Mouse (Mus musculus) CH12.LX (cell line): ENCODE data around the gene Depp1. TPM values are rescaled to one million over a fixed set of nuclear protein-coding genes. Genes with fewer than 3 reads are reported as not detected.

ENCODE experiments used
- DNase-seq: peaks from one replicate; pipeline ENCODE4 v3.0.0-alpha.2; 2013; ENCODE audit errors: extremely low read depth
- H3K27ac ChIP-seq: 2 replicates; pipeline ENCODE4 v1.5.1; 2012; ENCODE audit warnings: low read depth, mild to moderate bottlenecking, control low read depth, moderate library complexity; ENCODE audit not compliant: insufficient read depth
- H3K27me3 ChIP-seq: replicated peaks from 2 replicates; pipeline ENCODE3; 2012; ENCODE audit warnings: inconsistent platforms
- H3K36me3 ChIP-seq, 2 experiments: replicated peaks in 1 of 2; 2 replicates each; pipeline versions ENCODE3 to v1.6.1; 2012; ENCODE audit warnings: inconsistent platforms in 1 of 2, low read length in 1 of 2, mild to moderate bottlenecking in 1 of 2, mixed read lengths in 1 of 2, moderate library complexity in 1 of 2; ENCODE audit not compliant: control insufficient read depth in 1 of 2, insufficient read depth in 1 of 2
- H3K4me1 ChIP-seq, 2 experiments: 2 replicates each; pipeline ENCODE4 v1.6.1; 2012; ENCODE audit warnings: inconsistent platforms in 1 of 2, moderate library complexity in 1 of 2; ENCODE audit not compliant: insufficient read depth in 2 of 2, control insufficient read depth in 1 of 2
- H3K4me2 ChIP-seq: 2 replicates; pipeline ENCODE4 v1.6.1; 2012; ENCODE audit warnings: low read depth, mild to moderate bottlenecking, control low read depth; ENCODE audit not compliant: poor library complexity, insufficient read depth, severe bottlenecking
- H3K4me3 ChIP-seq, 3 experiments: fragments of 150-350 bp in 1 of 3; sonication (generic) in 1 of 3; replicated peaks in 1 of 3; 2 replicates each; pipeline versions ENCODE3 to v1.5.1; 2011 to 2012; ENCODE audit warnings: low read depth in 2 of 3, low read length in 2 of 3, mild to moderate bottlenecking in 2 of 3, moderate library complexity in 2 of 3, control low read depth in 1 of 3, improper control_type of control experiment in 1 of 3, inconsistent platforms in 1 of 3, mixed read lengths in 1 of 3; ENCODE audit not compliant: poor library complexity in 1 of 3
- H3K79me2 ChIP-seq: replicated peaks from 2 replicates; pipeline ENCODE4 v1.6.1; 2012; ENCODE audit warnings: mild to moderate bottlenecking, moderate library complexity; ENCODE audit not compliant: control insufficient read depth, poor library complexity, insufficient read depth, severe bottlenecking; ENCODE audit errors: extremely low read depth
- H3K9ac ChIP-seq: 2 replicates; pipeline ENCODE4 v1.6.1; 2012; ENCODE audit warnings: low read depth, mild to moderate bottlenecking, control low read depth, moderate library complexity; ENCODE audit not compliant: insufficient read depth
- H3K9me3 ChIP-seq: replicated peaks from 2 replicates; pipeline ENCODE3; 2012; ENCODE audit warnings: low read length, inconsistent platforms, mixed read lengths
- BHLHE40 ChIP-seq: IDR thresholded peaks from 2 replicates; pipeline ENCODE4 v1.6.1; 2011; ENCODE audit warnings: mild to moderate bottlenecking, low read depth, low read length, improper control_type of control experiment
- CHD1 ChIP-seq: IDR thresholded peaks from 2 replicates; pipeline ENCODE4 v1.6.1; 2012; ENCODE audit warnings: low read depth, low read length, improper control_type of control experiment, inconsistent platforms
- CHD2 ChIP-seq: IDR thresholded peaks from 2 replicates; pipeline ENCODE4 v1.6.1; 2011; ENCODE audit warnings: low read length, improper control_type of control experiment
- CTCF ChIP-seq, 2 experiments: IDR thresholded peaks in 1 of 2; conservative IDR thresholded peaks in 1 of 2; 2 replicates each; pipeline ENCODE4 v1.5.1; 2011 to 2012; ENCODE audit warnings: low read depth in 2 of 2, low read length in 2 of 2, improper control_type of control experiment in 1 of 2, inconsistent platforms in 1 of 2, mild to moderate bottlenecking in 1 of 2, moderate library complexity in 1 of 2
- E2F4 ChIP-seq: IDR thresholded peaks from 2 replicates; pipeline ENCODE4 v1.6.1; 2011; ENCODE audit warnings: low read depth, low read length, improper control_type of control experiment; ENCODE audit not compliant: insufficient replicate concordance
- EP300 ChIP-seq: IDR thresholded peaks from 2 replicates; pipeline ENCODE4 v1.6.1; 2011; ENCODE audit warnings: low read length, improper control_type of control experiment
- ETS1 ChIP-seq: conservative IDR thresholded peaks from 2 replicates; pipeline ENCODE4 v1.6.1; 2012; ENCODE audit warnings: low read depth, mild to moderate bottlenecking, inconsistent platforms, low read length, improper control_type of control experiment, moderate library complexity
- HCFC1 ChIP-seq: IDR thresholded peaks from 2 replicates; pipeline ENCODE4 v1.6.1; 2012; ENCODE audit warnings: low read depth, mild to moderate bottlenecking, inconsistent platforms, low read length, improper control_type of control experiment
- IRF4 ChIP-seq: IDR thresholded peaks from 2 replicates; pipeline ENCODE4 v1.6.1; 2014; ENCODE audit warnings: low read depth, mild to moderate bottlenecking, inconsistent platforms, low read length, improper control_type of control experiment
- JUN ChIP-seq: IDR thresholded peaks from 2 replicates; pipeline ENCODE4 v1.6.1; 2011; ENCODE audit warnings: low read depth, mild to moderate bottlenecking, low read length, improper control_type of control experiment, moderate library complexity; ENCODE audit not compliant: insufficient read depth
- JUND ChIP-seq: conservative IDR thresholded peaks from 2 replicates; pipeline ENCODE4 v1.6.1; 2011; ENCODE audit warnings: low read depth, low read length, improper control_type of control experiment
- KAT2A ChIP-seq: IDR thresholded peaks from 2 replicates; pipeline ENCODE4 v1.6.1; 2012; ENCODE audit warnings: low read length, improper control_type of control experiment, inconsistent platforms; ENCODE audit not compliant: insufficient replicate concordance
- MAFK ChIP-seq: IDR thresholded peaks from 2 replicates; pipeline ENCODE4 v1.6.1; 2011; ENCODE audit warnings: low read length, improper control_type of control experiment; ENCODE audit not compliant: insufficient replicate concordance
- MAX ChIP-seq: IDR thresholded peaks from 2 replicates; pipeline ENCODE4 v1.6.1; 2011; ENCODE audit warnings: low read length, improper control_type of control experiment
- MAZ ChIP-seq: IDR thresholded peaks from 2 replicates; pipeline ENCODE4 v1.6.1; 2012; ENCODE audit warnings: low read depth, mild to moderate bottlenecking, inconsistent platforms, low read length, improper control_type of control experiment, moderate library complexity
- MEF2A ChIP-seq: IDR thresholded peaks from 2 replicates; pipeline ENCODE4 v1.6.1; 2014; ENCODE audit warnings: low read depth, mild to moderate bottlenecking, inconsistent platforms, low read length, improper control_type of control experiment, borderline replicate concordance
- MXI1 ChIP-seq: IDR thresholded peaks from 2 replicates; pipeline ENCODE4 v1.6.1; 2011; ENCODE audit warnings: mild to moderate bottlenecking, low read depth, low read length, improper control_type of control experiment
- MYC ChIP-seq: IDR thresholded peaks from 2 replicates; pipeline ENCODE4 v1.6.1; 2011; ENCODE audit warnings: low read depth, mild to moderate bottlenecking, improper control_type of control experiment, low read length
- NELFE ChIP-seq: IDR thresholded peaks from 2 replicates; pipeline ENCODE4 v1.6.1; 2011; ENCODE audit warnings: low read depth, low read length, improper control_type of control experiment
- POLR2A ChIP-seq: IDR thresholded peaks from 2 replicates; pipeline ENCODE4 v1.6.1; 2011; ENCODE audit warnings: low read depth, mild to moderate bottlenecking, improper control_type of control experiment, low read length
- POLR2AphosphoS2 ChIP-seq: IDR thresholded peaks from 2 replicates; pipeline ENCODE4 v1.6.1; 2011; ENCODE audit warnings: low read depth, low read length, improper control_type of control experiment
- RAD21 ChIP-seq: IDR thresholded peaks from 2 replicates; pipeline ENCODE4 v1.6.1; 2011; ENCODE audit warnings: low read depth, mild to moderate bottlenecking, low read length, improper control_type of control experiment, moderate library complexity
- SMC3 ChIP-seq: IDR thresholded peaks from 2 replicates; pipeline ENCODE4 v1.6.1; 2011; ENCODE audit warnings: low read depth, low read length, improper control_type of control experiment
- TBP ChIP-seq: conservative IDR thresholded peaks from 2 replicates; pipeline ENCODE4 v1.6.1; 2011; ENCODE audit warnings: low read depth, low read length, improper control_type of control experiment
- UBTF ChIP-seq: IDR thresholded peaks from 2 replicates; pipeline ENCODE4 v1.6.1; 2012; ENCODE audit warnings: low read depth, mild to moderate bottlenecking, inconsistent platforms, low read length, improper control_type of control experiment, moderate library complexity
- USF2 ChIP-seq: conservative IDR thresholded peaks from 2 replicates; pipeline ENCODE4 v1.6.1; 2011; ENCODE audit warnings: low read depth, low read length, improper control_type of control experiment
- ZC3H11A ChIP-seq: IDR thresholded peaks from 2 replicates; pipeline ENCODE4 v1.6.1; 2012; ENCODE audit warnings: low read depth, mild to moderate bottlenecking, inconsistent platforms, low read length, improper control_type of control experiment
- ZKSCAN1 ChIP-seq: IDR thresholded peaks from 2 replicates; pipeline ENCODE4 v1.6.1; 2012; ENCODE audit warnings: low read depth, inconsistent platforms, low read length, improper control_type of control experiment, borderline replicate concordance
- ZMIZ1 ChIP-seq: IDR thresholded peaks from 2 replicates; pipeline ENCODE4 v1.6.1; 2012; ENCODE audit warnings: low read depth, mild to moderate bottlenecking, inconsistent platforms, low read length, improper control_type of control experiment
- dilution Hi-C: fragments of 300-500 bp; cut with MboI; formaldehyde crosslinking; loops from 2 replicates; pipeline ENCODE4 v1.14.3; 2020; ENCODE audit warnings: low sequenced_read_pairs; ENCODE audit not compliant: extremely low pct_unique_long_range_greater_than_20kb, extremely low pct_ligation_motif_present
- in situ Hi-C: fragments of 300-500 bp; cut with MboI; formaldehyde crosslinking; loops from 3 replicates; pipeline ENCODE4 v1.14.3; 2019; ENCODE audit warnings: low sequenced_read_pairs, low pct_ligation_motif_present, low pct_unique_long_range_greater_than_20kb, mixed read lengths
- polyA plus RNA-seq: library from polyadenylated mRNA; unstranded; fragments of >175 nt; gene quantifications from 2 replicates; pipeline ENCODE4 v1.2.1, GENCODE M21; 2012; ENCODE audit warnings: low read depth; ENCODE audit not compliant: insufficient read length
- total RNA-seq, 2 experiments: library from RNA; depleted of rRNA; stranded (reverse); fragments of 300-350 nt in 1 of 2; fragments of >200 nt in 1 of 2; gene quantifications; 2 replicates each; pipeline ENCODE4 v1.2.3; 2012 to 2014

Depp1 gene
- total and polyA plus RNA-seq, 3 experiments: 0.13 to 0.47 TPM; not detected in 1

- in situ Hi-C loops: no loop called here
- TF ChIP-seq MXI1 (no peak), POLR2AphosphoS2 (no peak), KAT2A (no peak), EP300 (0 out of 2 replicates have a peak, but pooled peaks have one; percentile 3), TBP (0 out of 2 replicates have a peak, but pooled peaks have one; percentile 36), ZKSCAN1 (no peak)
- H3K4me3 ChIP-seq: peak overlapping the region; percentile 82 to 94 (median 85)
- peaks cover 27 to 66% of the 10 kb centered on the region in 2 experiments for H3K4me1 ChIP-seq
- H3K9me3 ChIP-seq: no peaks in the 10 kb centered on the region
- H3K4me2 ChIP-seq: peak overlapping the region; percentile 89
- H3K9ac ChIP-seq: peak overlapping the region; percentile 83
- peak overlapping the region; percentile 94 for H3K27ac ChIP-seq
- peaks cover 41% of the 10 kb centered on the region for H3K79me2 ChIP-seq
- no peaks in the 10 kb centered on the region for H3K27me3 ChIP-seq
- H3K36me3 ChIP-seq: peaks cover 0 to 10% of the 10 kb centered on the region in 2 experiments
- DNase-seq: no peak
- dilution Hi-C loops: no loop called here
Observed at GRCm38 (mm10) chr6:116672349-116672748, 21.9 kb downstream of the Depp1 start.

DNA sequence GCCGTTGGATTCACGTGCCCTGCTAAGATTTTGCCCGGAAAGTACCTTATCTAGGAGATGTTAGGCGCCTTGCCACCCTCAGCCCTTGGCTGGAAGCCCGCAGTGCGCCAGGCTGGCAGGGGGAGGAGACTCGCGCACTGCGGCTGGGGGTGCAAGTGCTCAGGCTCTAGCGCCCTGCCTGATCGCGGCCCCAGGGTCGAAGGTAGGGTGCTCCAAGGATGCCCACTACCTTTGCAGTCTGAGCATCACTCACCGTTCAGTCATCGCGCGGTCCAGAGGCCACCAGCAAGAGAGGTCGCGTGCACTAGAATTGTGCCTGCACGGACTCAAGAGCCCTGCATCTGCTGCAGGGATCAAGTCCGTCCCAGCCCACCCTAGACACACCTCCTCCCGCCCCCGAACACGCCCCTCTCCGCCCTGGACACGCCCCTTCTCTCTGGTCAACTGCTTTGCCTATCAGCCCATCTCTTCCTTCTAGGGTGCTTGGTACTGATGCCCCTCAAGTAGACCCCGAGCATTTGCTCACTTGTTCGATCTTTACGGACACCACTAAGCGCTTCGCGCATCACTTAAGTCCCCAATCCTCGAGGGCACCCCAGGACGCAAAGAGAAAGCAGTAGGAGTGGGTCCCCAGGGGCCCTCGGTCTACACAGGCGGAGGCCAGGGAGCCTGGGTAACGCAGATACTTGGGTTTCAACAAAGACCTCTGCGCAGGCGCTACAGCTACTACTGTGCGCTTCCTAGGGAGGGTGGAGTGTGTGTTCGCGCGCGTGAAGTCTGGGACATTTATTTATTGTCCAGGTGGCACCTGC is 23.3 kb downstream of the Depp1 start, which contains the start of gene Rassf4:
Rassf4 (minus strand) TSS at position 482 of the 812 bp plus-strand sequence.
- H3K4me3 ChIP-seq: peak within 1 kb of the TSS; percentile 82 to 94 (median 85)
- H3K79me2 ChIP-seq: peaks cover 41% of the 10 kb centered on the region
- dilution Hi-C loops: no loop called here
- in situ Hi-C loops: no loop called here
- peak within 1 kb of the TSS; percentile 98 for H3K9ac ChIP-seq
- peaks cover 0 to 10% of the 10 kb centered on the region in 2 experiments for H3K36me3 ChIP-seq
- no peaks in the 10 kb centered on the region for H3K27me3 ChIP-seq
- H3K4me1 ChIP-seq: peaks cover 36 to 69% of the 10 kb centered on the region in 2 experiments
- H3K9me3 ChIP-seq: no peaks in the 10 kb centered on the region
- H3K4me2 ChIP-seq: peak within 1 kb of the TSS; percentile 92
- peak; percentile 94 for DNase-seq
- peak within 1 kb of the TSS; percentile 87 for H3K27ac ChIP-seq
- TF ChIP-seq TBP: peak; percentile 75; the same call in 1 of the 2 replicates
- TF ChIP-seq UBTF: no peak
- TF ChIP-seq MAFK: no peak
- TF ChIP-seq KAT2A: peak; percentile 65; the same call in 1 of the 2 replicates
- peak; percentile 44; the same call in 1 of the 2 replicates for TF ChIP-seq CHD2
- TF ChIP-seq MEF2A: 0 out of 2 replicates have a peak, but pooled peaks have one; percentile 11
- no peak for TF ChIP-seq RAD21
- TF ChIP-seq POLR2AphosphoS2: peak; percentile 73
- TF ChIP-seq E2F4: peak; percentile 54; the same call in 1 of the 2 replicates
- TF ChIP-seq USF2: no peak
- TF ChIP-seq EP300: peak; percentile 28; the same call in 1 of the 2 replicates
- TF ChIP-seq HCFC1: no peak
- TF ChIP-seq MAZ: peak; percentile 60
- no peak for TF ChIP-seq JUN
- peak; percentile 88 for TF ChIP-seq POLR2A
- no peak for TF ChIP-seq ZC3H11A
- no peak for TF ChIP-seq CTCF (conservative IDR thresholded peaks at IDR 0.05 in 1 of 2, IDR thresholded peaks at IDR 0.05 in 1 of 2; ENCODE audit: low read depth in 2 of 2, low read length in 2 of 2)
- no peak for TF ChIP-seq SMC3
- TF ChIP-seq JUND: no peak
- TF ChIP-seq MAX: peak; percentile 53
- peak; percentile 35; the same call in 1 of the 2 replicates for TF ChIP-seq MXI1
- TF ChIP-seq MYC: 0 out of 2 replicates have a peak, but pooled peaks have one; percentile 8
- TF ChIP-seq ZKSCAN1: no peak
- peak; percentile 66 for TF ChIP-seq IRF4
- TF ChIP-seq NELFE: peak; percentile 46; the same call in 1 of the 2 replicates
- TF ChIP-seq CHD1: 0 out of 2 replicates have a peak, but pooled peaks have one; percentile 9
- 0 out of 2 replicates have a peak, but pooled peaks have one; percentile 5 for TF ChIP-seq ETS1
- peak; percentile 94 for TF ChIP-seq BHLHE40
- peak; percentile 52 for TF ChIP-seq ZMIZ1
